Mouse (Mus musculus): ENCODE results near the gene Tango6. TPM values are rescaled to one million over a fixed set of nuclear protein-coding genes. Genes with fewer than 3 reads are reported as not detected.

Tango6 gene
- polyA plus RNA-seq, 1 experiment from 2014 or later = 0.75 TPM

- WGBS (ENCODE audit: missing documents) = 33% methylated on average over 1 of the region's 1 CpGs
Observed at GRCm38 (mm10) chr8:106834899-106835298, 152.0 kb downstream of the Tango6 start.

GRCm38 (mm10) chr8:106836525-106836924 lies 153.7 kb downstream of the Tango6 start:
- H3K79me2 ChIP-seq (ENCODE audit: inconsistent target) = no peaks in the 10 kb centered on the region
- no peak overlapping the region for H3K27ac ChIP-seq
- H3K36me3 ChIP-seq (ENCODE audit: inconsistent target) = no peaks in the 10 kb centered on the region
- 52% methylated on average over 6 of the region's 6 CpGs for WGBS (ENCODE audit: missing documents)
- H3K4me3 ChIP-seq (ENCODE audit: inconsistent target) = no peak overlapping the region

More at GRCm38 (mm10) chr8:106834899-106835298, 152.0 kb downstream of the Tango6 start:
- Histone ChIP-seq H3K36me3 (ENCODE audit: inconsistent target) (no peaks in the 10 kb centered on the region), H3K79me2 (ENCODE audit: inconsistent target) (no peaks in the 10 kb centered on the region), H3K4me3 (ENCODE audit: inconsistent target) (no peak overlapping the region), H3K27ac (no peak overlapping the region)

GRCm38 (mm10) chr8:106838803-106839202 lies 155.9 kb downstream of the Tango6 start:
- no peaks in the 10 kb centered on the region for H3K79me2 ChIP-seq (ENCODE audit: inconsistent target)

GRCm38 (mm10) chr8:106839209-106840001 lies 156.5 kb downstream of the Tango6 start:
- Histone ChIP-seq H3K27ac (no peak overlapping the region), H3K36me3 (ENCODE audit: inconsistent target) (no peaks in the 10 kb centered on the region), H3K79me2 (ENCODE audit: inconsistent target) (no peaks in the 10 kb centered on the region), H3K4me3 (ENCODE audit: inconsistent target) (no peak overlapping the region)
- WGBS (ENCODE audit: missing documents) = 81% methylated on average over 11 of the region's 11 CpGs

More at GRCm38 (mm10) chr8:106838803-106839202, 155.9 kb downstream of the Tango6 start:
- 92% methylated on average over 6 of the region's 6 CpGs for WGBS (ENCODE audit: missing documents)
- Histone ChIP-seq H3K36me3 (ENCODE audit: inconsistent target) (no peaks in the 10 kb centered on the region), H3K27ac (no peak overlapping the region), H3K4me3 (ENCODE audit: inconsistent target) (no peak overlapping the region)

GRCm38 (mm10) chr8:106850034-106850433 lies 167.2 kb downstream of the Tango6 start:
- H3K4me3 ChIP-seq (ENCODE audit: inconsistent target) = no peak overlapping the region
- H3K36me3 ChIP-seq (ENCODE audit: inconsistent target) = no peaks in the 10 kb centered on the region
- H3K27ac ChIP-seq = no peak overlapping the region
- WGBS (ENCODE audit: missing documents) = 86% methylated on average over 10 of the region's 10 CpGs
- no peaks in the 10 kb centered on the region for H3K79me2 ChIP-seq (ENCODE audit: inconsistent target)

- 83% methylated on average over 8 of the region's 8 CpGs for WGBS (ENCODE audit: missing documents)
- no peaks in the 10 kb centered on the region for H3K79me2 ChIP-seq (ENCODE audit: inconsistent target)
- no peak overlapping the region for H3K4me3 ChIP-seq (ENCODE audit: inconsistent target)
- H3K36me3 ChIP-seq (ENCODE audit: inconsistent target) = no peaks in the 10 kb centered on the region
- no peak overlapping the region for H3K27ac ChIP-seq
Observed at GRCm38 (mm10) chr8:106854534-106855241, 171.8 kb downstream of the Tango6 start.

GRCm38 (mm10) chr8:106855242-106855562 lies 172.3 kb downstream of the Tango6 start:
- H3K27ac ChIP-seq = no peak overlapping the region
- no peak overlapping the region for H3K4me3 ChIP-seq (ENCODE audit: inconsistent target)
- no peaks in the 10 kb centered on the region for H3K36me3 ChIP-seq (ENCODE audit: inconsistent target)
- 48% methylated on average over 3 of the region's 3 CpGs for WGBS (ENCODE audit: missing documents)
- H3K79me2 ChIP-seq (ENCODE audit: inconsistent target) = no peaks in the 10 kb centered on the region

- no peaks in the 10 kb centered on the region for H3K36me3 ChIP-seq (ENCODE audit: inconsistent target)
- H3K79me2 ChIP-seq (ENCODE audit: inconsistent target) = no peaks in the 10 kb centered on the region
- no peak overlapping the region for H3K27ac ChIP-seq
- 95% methylated on average over 10 of the region's 10 CpGs for WGBS (ENCODE audit: missing documents)
- H3K4me3 ChIP-seq (ENCODE audit: inconsistent target) = no peak overlapping the region
Observed at GRCm38 (mm10) chr8:106862845-106863244, 180.0 kb downstream of the Tango6 start.

GRCm38 (mm10) chr8:106865354-106865753 lies 182.5 kb downstream of the Tango6 start:
- Histone ChIP-seq H3K79me2 (ENCODE audit: inconsistent target) (no peaks in the 10 kb centered on the region), H3K27ac (no peak overlapping the region), H3K36me3 (ENCODE audit: inconsistent target) (no peaks in the 10 kb centered on the region), H3K4me3 (ENCODE audit: inconsistent target) (no peak overlapping the region)
- 95% methylated on average over 9 of the region's 9 CpGs for WGBS (ENCODE audit: missing documents)

GRCm38 (mm10) chr8:106870051-106870450 lies 187.2 kb downstream of the Tango6 start, which contains the start of gene Has3:
Has3 (plus strand) TSS chr8:106870242.
- 14% methylated on average over 18 of the region's 18 CpGs for WGBS (ENCODE audit: missing documents)
- no peak within 1 kb of the TSS for H3K4me3 ChIP-seq (ENCODE audit: inconsistent target)
- no peaks in the 10 kb centered on the region for H3K79me2 ChIP-seq (ENCODE audit: inconsistent target)
- H3K27ac ChIP-seq = no peak within 1 kb of the TSS
- H3K36me3 ChIP-seq (ENCODE audit: inconsistent target) = no peaks in the 10 kb centered on the region

- Histone ChIP-seq H3K27ac (no peak overlapping the region), H3K4me3 (ENCODE audit: inconsistent target) (no peak overlapping the region), H3K79me2 (ENCODE audit: inconsistent target) (no peaks in the 10 kb centered on the region), H3K36me3 (ENCODE audit: inconsistent target) (no peaks in the 10 kb centered on the region)
- under 1% methylated on average over 55 of the region's 63 CpGs for WGBS (ENCODE audit: missing documents)
Observed at GRCm38 (mm10) chr8:106870537-106871327, 187.9 kb downstream of the Tango6 start.

GRCm38 (mm10) chr8:106871328-106871926 lies 188.6 kb downstream of the Tango6 start:
- no peaks in the 10 kb centered on the region for H3K36me3 ChIP-seq (ENCODE audit: inconsistent target)
- 6% methylated on average over 15 of the region's 15 CpGs for WGBS (ENCODE audit: missing documents)
- H3K27ac ChIP-seq = no peak overlapping the region
- H3K4me3 ChIP-seq (ENCODE audit: inconsistent target) = no peak overlapping the region
- H3K79me2 ChIP-seq (ENCODE audit: inconsistent target) = no peaks in the 10 kb centered on the region

- Histone ChIP-seq H3K27ac (no peak overlapping the region), H3K36me3 (ENCODE audit: inconsistent target) (no peaks in the 10 kb centered on the region), H3K4me3 (ENCODE audit: inconsistent target) (no peak overlapping the region), H3K79me2 (ENCODE audit: inconsistent target) (no peaks in the 10 kb centered on the region)
- WGBS (ENCODE audit: missing documents) = 13% methylated on average over 22 of the region's 22 CpGs
Observed at GRCm38 (mm10) chr8:106871931-106872371, 189.1 kb downstream of the Tango6 start.

GRCm38 (mm10) chr8:106872454-106873034 lies 189.7 kb downstream of the Tango6 start:
- no peaks in the 10 kb centered on the region for H3K79me2 ChIP-seq (ENCODE audit: inconsistent target)
- H3K36me3 ChIP-seq (ENCODE audit: inconsistent target) = no peaks in the 10 kb centered on the region
- WGBS (ENCODE audit: missing documents) = 56% methylated on average over 8 of the region's 8 CpGs
- no peak overlapping the region for H3K4me3 ChIP-seq (ENCODE audit: inconsistent target)
- H3K27ac ChIP-seq = no peak overlapping the region

Data from macrophage (primary cell).